Comparison of ENCODE assay signal across 27 mouse cellular contexts in genomic region chr12:28436536-28436935, GRCm38 (mm10).
"Had no signal": no experiment of that assay in that cellular context is flagged by ENCODE, and none has a peak within 500 bp of the region (broad histone marks: within the 10 kb centered on the region; RNA-seq: fewer than 3 reads in every experiment).

No protein-coding gene starts in this region.

- H3K4me2 ChIP-seq: embryonic facial prominence, embryonic 12.5 days; embryonic facial prominence, embryonic 13.5 days; embryonic facial prominence, embryonic 15.5 days; forebrain, embryonic 12.5 days; forebrain, embryonic 13.5 days; forebrain, embryonic 15.5 days had no signal

- DNase-seq: cerebellum, adult 2 months; cerebellum, adult 8-10 months; cerebellum, adult 9-10 months; cerebellum, adult 9-11 months; cerebellum, postnatal 14 days; cerebellum, postnatal 25 days; cerebellum, postnatal 36 days; embryo, embryonic 11 days; forebrain, postnatal 0 days; gastrocnemius, adult 2 months; gastrocnemius, postnatal 10 days; gastrocnemius, postnatal 14 days; gastrocnemius, postnatal 25 days; gastrocnemius, postnatal 36 days; heart, adult 18-20 months; heart, adult 2 months had no signal

- ATAC-seq: forebrain, embryonic 13.5 days; forebrain, embryonic 14.5 days; forebrain, embryonic 15.5 days; forebrain, embryonic 16.5 days; forebrain, postnatal 0 days had no signal

- H3K9ac ChIP-seq: embryonic facial prominence, embryonic 12.5 days; embryonic facial prominence, embryonic 13.5 days; embryonic facial prominence, embryonic 15.5 days; forebrain, embryonic 12.5 days; forebrain, embryonic 13.5 days; forebrain, embryonic 15.5 days; forebrain, postnatal 0 days had no signal

- H3K4me3 ChIP-seq: embryonic facial prominence, embryonic 10.5 days; embryonic facial prominence, embryonic 12.5 days; embryonic facial prominence, embryonic 13.5 days; embryonic facial prominence, embryonic 15.5 days; erythroblast, embryonic 14.5 days; forebrain, embryonic 10.5 days; forebrain, embryonic 12.5 days; forebrain, embryonic 13.5 days; forebrain, embryonic 15.5 days; gastrocnemius, adult 2 months; heart, adult 2 months had no signal

- H3K36me3 ChIP-seq: embryonic facial prominence, embryonic 10.5 days; embryonic facial prominence, embryonic 12.5 days; embryonic facial prominence, embryonic 13.5 days; embryonic facial prominence, embryonic 15.5 days; forebrain, embryonic 10.5 days; forebrain, embryonic 12.5 days; forebrain, embryonic 15.5 days had no signal

- H3K9me3 ChIP-seq: embryonic facial prominence, embryonic 10.5 days; embryonic facial prominence, embryonic 12.5 days; embryonic facial prominence, embryonic 13.5 days; embryonic facial prominence, embryonic 15.5 days; forebrain, embryonic 10.5 days; forebrain, embryonic 12.5 days; forebrain, embryonic 13.5 days; forebrain, embryonic 15.5 days had no signal

- H3K27ac ChIP-seq: embryonic facial prominence, embryonic 10.5 days; embryonic facial prominence, embryonic 12.5 days; embryonic facial prominence, embryonic 13.5 days; embryonic facial prominence, embryonic 15.5 days; forebrain, embryonic 10.5 days; forebrain, embryonic 12.5 days; forebrain, embryonic 13.5 days; forebrain, embryonic 15.5 days; gastrocnemius, adult 2 months; heart, adult 2 months had no signal

- H3K27me3 ChIP-seq: embryonic facial prominence, embryonic 12.5 days; embryonic facial prominence, embryonic 13.5 days; embryonic facial prominence, embryonic 15.5 days; forebrain, embryonic 12.5 days; forebrain, embryonic 13.5 days; forebrain, embryonic 15.5 days had no signal
